Mouse (Mus musculus) heart, adult 2 months (tissue): ENCODE measurements around the gene 1700037C18Rik.

Source experiments
- CTCF ChIP-seq: fragments of 200-600 bp; IDR thresholded peaks from 2 replicates; pipeline ENCODE4 v1.8.1; 2022; ENCODE audit warnings: antibody characterized with exemption, mild to moderate bottlenecking, moderate library complexity
- EP300 ChIP-seq: fragments of 200-500 bp; IDR thresholded peaks from 2 replicates; pipeline ENCODE4 v1.6.1; 2011; ENCODE audit warnings: low read depth, low read length, control low read depth; ENCODE audit not compliant: insufficient read depth

- TF ChIP-seq EP300 (no peak), CTCF (no peak)
Measured at GRCm38 (mm10) chr16:3929151-3929550, 20.7 kb upstream of the 1700037C18Rik start.
